Mouse (Mus musculus) cerebellum, adult (tissue): ENCODE measurements around the gene 9130023H24Rik.

Source experiments
- ATAC-seq: cut with Nextera tagmentation; 2 replicates; pipeline ENCODE4 v1.9.2; 2017; ENCODE audit warnings: mild to moderate bottlenecking, moderate library complexity, mixed read lengths; ENCODE audit not compliant: insufficient number of reproducible peaks, low FRiP score, low TSS enrichment

Gene 9130023H24Rik

DNA sequence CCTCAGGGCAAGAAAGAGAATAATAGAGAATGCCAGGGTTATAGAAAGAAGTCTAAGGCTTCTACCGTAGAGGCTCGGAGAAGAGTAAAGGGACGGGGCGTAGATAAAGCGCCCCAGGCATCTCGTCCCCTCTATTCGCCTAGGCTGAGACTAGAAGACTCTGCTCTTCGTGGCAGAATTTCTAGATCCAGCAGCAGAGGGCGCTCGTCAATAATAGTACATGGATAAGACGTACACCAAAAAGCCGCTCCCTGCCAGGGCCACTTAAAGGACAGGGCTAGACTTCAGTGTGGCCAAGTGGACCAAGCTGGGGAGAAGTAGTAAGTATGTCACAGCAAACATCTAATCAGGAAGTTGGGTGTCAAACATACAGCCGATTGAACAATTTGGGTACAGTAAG lies 9.6 kb upstream of the 9130023H24Rik start:
- ATAC-seq, result peak; percentile 59; the same call in 1 of the 2 replicates

DNA sequence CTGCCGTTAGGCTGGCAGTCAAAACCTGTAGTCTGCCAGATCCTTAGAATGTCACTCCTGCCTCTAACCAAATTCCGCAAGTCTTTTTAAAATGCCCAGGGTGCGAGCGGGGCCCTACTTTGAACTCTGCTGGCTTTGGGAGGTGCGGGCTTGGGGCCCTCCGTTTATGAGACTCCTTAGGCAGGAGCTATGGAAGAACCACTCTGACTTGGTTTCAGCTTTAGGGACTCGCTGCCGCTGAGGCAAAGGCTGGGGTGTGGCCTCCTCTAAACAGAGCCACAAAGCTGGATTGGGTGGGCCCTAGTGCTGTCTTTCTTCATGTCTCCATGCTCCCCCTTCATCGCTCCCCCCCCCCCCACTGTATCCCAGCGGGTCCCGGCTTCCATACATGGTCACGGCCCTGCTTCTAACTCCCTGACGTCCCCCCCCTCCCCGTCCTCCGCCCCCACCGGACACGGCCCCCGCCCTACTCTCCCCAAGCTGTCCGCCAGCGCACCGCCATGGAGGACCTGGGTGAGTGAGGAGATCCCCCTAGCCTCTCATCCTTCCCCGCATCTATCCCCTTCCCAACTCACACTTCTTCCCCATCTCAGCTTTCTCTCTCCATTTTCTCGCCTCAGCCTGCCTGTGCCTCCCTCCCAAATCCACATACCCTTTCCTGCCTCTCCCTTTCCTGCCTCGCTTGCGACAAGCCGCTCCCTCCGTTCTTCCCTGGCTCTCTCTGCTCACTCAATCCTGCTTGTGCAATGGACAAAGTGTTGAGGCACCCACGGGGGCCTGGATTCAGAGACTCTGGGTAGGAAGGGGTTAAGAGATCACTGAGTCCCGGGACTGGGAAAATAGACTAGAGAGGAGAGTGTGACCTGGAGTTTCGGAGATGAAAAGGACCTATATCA lies 8.9 kb upstream of the 9130023H24Rik start, which contains the start of gene Tgfb1i1:
Gene Tgfb1i1 (plus strand): TSS at position 317 of the 896 bp plus-strand sequence.
- ATAC-seq, result peak; percentile 38; the same call in 1 of the 2 replicates

DNA sequence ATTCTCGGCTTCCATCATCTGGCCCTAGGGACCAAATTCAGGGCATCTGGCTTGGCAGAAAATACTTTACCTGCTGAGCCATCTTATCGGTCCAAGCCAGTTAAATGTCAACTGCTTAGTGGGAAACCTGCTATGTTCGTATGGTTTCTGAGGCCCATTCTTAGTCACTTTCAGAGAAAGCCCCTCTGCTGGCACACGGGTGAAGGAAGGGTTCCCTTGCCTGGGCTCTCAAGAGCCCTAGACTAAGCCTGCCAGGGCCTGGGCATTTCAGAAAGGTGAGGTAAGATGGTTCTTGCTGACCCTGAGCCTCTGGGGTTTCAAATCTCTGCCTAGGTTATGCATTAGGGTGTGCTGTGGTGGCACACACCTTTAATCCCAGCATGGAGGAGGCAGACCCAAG lies 7.7 kb upstream of the 9130023H24Rik start:
- ATAC-seq, result no peak

DNA sequence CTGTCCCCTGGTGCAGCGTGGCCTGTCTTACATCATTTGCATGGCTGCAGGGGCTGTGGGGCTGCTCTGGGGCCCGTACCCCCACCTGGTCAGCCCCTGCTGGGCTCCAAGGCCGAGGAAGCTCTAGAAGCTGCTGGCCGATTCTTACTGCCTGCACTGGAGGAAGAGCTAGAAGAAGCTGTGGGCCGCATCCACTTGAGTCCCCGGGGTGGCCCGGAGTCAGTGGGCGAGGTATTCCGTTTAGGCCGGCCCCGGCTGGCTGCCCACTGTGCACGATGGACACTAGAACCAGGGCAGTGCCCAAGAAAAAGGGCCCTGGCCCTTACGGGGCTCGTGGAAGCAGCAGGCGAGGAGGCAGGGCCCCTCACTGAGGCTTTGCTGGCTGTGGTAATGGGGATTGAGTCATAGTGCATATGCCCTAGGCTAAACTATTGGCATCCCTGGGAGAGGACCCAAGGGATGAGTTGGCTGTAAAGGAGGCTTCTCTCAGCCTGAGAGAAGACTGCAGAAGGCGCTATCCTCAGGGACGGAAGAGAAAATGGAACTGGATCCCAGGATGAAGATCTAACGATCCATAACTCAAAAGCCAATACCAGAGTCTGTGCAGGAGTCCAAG lies 6.7 kb upstream of the 9130023H24Rik start:
- no peak for ATAC-seq

DNA sequence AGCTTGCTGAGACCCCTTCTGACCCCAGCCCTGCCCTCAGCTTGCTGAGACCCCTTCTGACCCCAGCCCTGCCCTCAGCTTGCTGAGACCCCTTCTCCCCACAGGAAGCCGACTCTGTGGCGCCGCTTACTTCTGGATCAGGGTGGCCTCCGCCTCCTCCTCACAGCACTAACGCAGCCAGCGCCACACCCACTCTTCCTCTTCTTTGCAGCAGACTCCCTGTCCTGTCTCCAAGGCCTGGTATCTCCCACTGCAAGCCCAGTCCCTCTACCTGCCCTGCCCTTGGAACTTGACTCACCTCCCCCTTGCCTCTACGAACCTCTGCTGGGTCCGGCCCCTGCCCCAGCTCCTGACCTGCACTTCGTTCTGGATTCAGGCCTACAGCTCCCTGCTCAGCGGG lies 6.1 kb upstream of the 9130023H24Rik start:
- no peak for ATAC-seq

DNA sequence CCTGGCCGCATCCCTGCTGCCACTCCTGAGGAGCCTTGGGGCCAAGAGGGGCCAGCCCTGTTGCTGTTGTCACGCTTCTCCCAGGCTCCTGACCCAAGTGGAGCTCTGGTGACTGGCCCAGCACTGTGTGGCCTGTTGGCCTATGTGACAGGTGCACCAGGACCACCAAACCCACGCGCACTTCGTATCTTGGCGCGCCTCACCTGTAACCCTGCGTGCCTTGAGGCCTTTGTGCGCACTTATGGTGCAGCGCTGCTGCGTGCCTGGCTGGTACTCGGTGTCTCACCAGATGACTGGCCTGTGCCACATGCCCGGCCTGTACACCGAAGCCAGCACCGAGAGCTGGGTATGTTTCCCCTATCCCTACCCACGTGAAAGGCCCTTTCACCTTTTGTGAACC lies 4.5 kb upstream of the 9130023H24Rik start:
- no peak for ATAC-seq

DNA sequence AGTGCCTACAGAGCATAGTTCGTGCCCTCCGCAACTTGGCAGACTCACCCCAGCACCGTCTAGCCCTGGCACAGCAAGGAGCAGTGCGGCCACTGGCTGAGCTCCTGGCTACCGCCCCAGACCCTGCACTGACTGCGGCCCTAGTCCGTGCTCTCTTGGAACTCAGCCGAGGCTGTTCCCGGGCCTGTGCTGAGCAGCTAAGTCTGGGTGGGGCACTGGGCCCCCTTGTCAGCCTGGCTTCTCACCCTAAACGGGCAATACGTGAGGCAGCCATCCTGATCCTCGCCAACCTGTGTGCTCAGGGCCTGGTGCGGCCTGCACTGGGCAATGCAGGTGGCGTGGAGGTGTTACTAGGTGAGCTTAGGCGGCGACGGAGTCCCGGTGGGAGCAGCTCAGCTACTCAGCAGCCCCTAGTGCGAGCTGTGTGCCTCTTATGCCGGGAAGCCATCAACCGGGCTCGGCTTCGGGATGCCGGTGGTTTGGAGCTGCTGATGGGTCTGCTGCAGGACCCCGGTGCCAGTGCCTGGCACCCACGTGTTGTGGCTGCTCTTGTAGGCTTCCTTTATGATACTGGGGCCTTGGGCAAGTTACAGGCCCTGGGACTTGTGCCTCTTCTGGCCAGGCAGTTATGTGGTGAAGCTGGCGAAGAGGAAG lies 2.4 kb upstream of the 9130023H24Rik start:
- ATAC-seq, result no peak

DNA sequence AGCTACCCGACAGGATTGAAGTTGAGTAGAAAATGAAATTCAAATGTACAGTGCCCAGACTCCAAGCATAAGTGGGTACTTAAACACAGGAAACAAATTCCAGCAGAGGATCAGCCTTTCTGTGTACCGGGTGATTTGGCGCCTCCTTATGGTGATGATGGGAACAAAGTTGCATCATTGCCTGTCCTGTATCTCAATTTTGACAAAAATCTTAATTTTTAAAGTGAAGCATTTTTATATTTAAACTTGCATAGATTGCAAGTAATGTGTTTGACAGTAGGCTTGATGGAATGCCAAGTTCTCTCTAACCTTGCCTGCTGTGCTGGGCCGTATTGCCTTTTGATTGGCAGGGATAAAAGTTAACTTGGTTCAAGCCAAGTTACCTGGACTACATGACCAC lies 1.2 kb upstream of the 9130023H24Rik start:
- no peak for ATAC-seq

DNA sequence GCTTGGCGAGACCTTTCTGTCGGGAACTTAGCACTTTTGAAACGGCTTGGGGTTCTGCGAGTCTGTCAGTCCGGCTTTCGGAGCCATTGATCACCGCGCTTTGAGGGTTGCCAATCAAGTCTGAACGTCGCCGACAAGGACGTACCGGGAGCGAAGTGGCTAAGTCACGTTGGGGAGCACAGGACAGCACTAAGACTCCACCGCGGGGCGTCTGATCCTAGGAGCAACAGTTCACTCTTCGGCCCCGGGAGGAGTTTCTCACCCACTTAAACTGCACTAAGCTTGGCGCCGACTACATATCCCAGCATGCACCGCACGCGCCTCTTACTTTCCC lies 271 bp downstream of the 9130023H24Rik start:
- ATAC-seq, result no peak; the same call in 1 of the 2 replicates

DNA sequence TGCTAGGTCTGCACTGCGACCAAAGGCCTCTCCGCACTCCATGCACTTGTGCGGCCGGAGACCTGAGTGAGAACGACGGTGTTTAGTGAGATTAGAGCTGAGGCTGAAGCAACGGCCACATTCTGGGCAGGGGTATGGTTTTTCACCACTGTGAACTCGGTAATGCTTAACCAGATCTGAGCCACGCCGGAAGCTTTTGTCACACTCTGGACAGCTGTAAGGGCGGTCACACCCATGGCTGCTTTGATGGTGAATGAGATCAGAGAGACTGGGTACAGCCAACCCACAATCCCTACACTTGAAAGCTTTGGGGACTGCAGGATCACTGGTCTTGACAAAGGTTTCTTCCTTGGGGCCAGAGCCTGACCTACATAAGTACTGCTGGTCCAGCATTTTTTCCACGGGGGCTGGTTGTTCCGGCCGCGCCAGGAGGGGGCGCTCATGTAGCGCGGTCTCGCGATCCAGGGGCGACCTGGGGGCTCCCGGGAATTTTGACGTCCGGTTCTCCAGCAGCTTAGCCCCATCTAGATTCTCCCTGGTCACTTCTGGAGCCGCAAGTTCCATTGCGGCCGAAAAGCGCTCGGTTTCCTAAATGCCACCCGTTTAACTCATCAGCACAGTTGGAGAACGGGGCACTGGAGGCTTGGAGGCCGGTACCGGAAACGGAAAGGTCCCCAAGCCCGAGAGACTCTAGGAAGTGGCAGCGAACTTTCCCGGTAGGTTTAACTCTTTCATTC lies 807 bp downstream of the 9130023H24Rik start, which contains the start of gene Armc5:
Gene Armc5 (plus strand): TSS at position 487 of the 737 bp plus-strand sequence.
- 0 out of 2 replicates have a peak, but pooled peaks have one; percentile 18 for ATAC-seq

DNA sequence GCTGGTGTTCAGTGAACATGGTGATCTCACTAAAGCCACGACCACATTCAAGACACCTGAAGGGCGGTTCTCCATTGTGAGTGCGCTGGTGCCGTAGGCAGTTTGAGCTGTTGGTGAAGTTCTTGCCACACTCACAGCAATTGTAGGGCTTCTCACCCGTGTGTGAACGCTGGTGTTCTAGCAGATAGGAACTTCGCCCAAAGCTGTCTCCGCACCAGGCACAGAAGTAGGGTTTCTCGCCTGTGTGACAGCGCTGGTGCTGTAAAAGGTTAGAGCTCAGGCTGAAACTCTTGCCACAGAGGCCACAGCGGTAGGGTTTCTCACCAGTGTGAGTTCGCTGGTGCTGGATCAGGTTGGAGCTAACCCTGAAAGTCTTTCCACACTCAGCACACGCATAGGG lies 1.4 kb downstream of the 9130023H24Rik start:
- ATAC-seq, result no peak

DNA sequence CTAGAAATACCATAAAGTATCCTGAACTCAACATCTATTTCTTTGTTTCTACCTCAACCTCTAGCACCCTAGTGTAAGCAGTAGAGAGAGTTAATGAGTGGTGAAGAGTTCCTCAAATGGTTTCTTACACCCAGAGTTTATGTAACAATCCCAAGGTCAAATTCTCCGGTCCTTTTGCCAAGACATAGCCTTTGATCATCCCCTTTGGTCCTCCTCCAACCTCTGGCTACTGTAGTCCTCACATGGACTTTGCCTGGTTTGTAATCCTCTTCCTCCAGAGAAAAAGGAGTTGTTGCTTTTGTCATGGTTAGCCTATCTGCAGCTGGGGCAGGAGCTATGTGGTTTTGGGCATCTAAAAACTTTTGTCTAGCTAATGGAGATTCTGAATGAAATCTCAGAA lies 2.4 kb downstream of the 9130023H24Rik start:
- no peak for ATAC-seq

DNA sequence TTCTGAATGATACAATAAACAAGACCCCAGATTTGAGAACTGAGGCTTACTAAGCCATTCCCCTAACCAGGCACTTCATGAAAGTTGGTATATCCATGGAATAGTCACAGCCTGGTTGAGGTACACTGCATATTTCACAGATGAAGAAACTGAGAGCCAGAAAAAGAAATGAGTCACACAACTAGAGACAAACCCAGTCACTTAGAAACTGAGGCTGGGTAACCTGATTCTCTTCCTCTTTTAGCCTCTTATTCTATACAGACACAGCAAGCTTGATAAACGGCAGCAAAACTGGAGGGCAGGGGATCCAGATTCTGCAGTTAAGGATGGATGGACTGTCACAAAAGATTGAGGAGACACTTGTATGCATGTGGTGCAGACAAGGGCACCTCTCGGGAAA lies 3.0 kb downstream of the 9130023H24Rik start:
- ATAC-seq, result no peak

DNA sequence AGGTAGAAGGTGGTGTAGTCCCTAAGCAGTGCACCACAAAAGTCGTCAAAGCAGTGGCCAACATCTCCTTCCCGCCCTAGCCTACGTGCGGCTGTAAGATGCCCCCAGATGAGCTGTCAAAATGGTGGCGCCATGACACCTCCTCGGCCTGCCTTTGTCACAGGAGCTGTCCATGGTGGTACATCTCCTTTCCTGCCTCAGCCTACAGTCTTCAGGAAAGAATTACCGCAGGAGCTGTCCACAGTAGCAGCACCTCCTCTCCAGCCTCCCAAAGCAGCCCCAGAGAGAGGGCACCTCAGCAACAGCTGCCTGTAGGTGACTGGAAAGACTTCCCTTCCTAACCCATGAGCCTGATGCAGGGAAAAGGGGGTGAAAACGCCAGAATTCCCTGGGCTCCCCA lies 6.1 kb downstream of the 9130023H24Rik start:
- no peak for ATAC-seq

DNA sequence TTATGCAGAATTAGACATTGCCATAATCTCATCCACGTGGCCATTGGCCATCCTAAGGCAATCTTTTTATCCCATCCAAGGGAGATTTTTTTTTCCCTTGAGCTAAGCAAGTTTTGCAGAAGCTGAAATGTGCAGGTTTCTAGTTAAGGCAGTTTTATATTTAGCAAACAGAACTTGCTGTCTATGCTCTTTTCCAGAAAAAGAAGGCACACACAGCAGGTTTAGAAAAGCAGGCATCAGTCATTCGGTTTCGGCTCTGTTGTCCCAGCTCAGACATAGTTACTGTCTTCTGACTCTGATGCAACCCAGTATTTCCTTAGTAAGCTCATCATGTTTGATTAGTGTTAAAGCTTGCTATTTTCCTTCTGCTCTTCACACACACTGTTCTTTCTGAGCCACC lies 16.9 kb downstream of the 9130023H24Rik start:
- no peak for ATAC-seq

DNA sequence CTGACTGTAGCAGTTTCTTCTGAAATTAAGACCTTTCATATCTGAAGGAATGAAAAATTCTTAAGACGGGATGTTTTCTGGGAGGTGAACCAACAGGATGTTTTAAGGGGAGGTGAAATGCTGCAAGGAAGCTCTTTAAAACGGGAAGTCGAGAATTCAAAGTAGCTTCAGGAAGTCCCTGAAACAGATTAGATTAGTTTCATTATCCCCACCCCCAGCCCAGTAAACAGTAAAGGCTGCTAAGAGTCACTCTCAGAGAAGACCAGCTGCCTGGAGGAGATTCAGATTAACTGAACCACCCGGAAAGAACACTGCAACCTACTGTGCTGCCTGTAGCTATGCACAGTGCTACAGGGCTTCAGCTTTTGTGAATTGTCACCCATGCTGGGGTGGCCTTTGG lies 17.9 kb downstream of the 9130023H24Rik start:
- ATAC-seq, result no peak

DNA sequence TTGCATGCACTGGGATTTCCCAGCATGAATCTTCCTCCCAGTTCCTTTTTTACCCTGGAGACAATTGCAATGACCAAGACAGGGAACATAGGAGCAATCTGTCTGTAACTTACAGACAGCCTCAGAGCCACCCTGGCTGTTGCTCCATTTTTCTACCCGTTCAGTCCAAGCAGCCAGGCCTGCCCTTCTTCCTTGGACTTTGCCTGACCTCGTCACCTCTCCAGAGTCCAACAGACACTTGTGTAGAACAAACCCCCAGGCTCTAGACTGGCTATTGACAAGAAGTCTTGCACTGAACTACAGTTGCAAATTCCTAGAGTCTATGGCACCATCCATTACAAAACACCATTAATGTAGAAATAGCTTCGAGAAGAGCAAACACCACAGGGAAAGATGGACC lies 28.0 kb downstream of the 9130023H24Rik start:
- no peak for ATAC-seq

DNA sequence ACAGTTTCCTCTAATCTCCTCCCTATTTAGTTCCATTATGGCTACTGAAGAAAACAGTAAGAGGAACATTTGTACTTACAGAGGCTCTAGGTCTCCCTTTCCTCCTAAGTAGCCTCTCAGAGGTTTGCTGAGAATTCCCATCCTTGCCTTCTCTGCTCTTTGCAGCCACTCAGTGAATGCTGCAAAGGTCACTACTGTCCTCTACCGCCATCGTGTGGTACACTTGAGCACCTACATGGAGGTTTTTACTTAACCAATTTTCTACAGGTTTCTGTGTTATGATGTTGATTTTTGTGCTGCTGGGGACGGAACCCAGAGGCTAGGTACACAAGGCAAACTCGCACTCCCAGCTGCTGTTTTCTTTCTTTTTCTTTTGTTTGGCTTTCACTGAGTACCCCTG lies 29.6 kb downstream of the 9130023H24Rik start:
- peak; percentile 49; the same call in 1 of the 2 replicates for ATAC-seq

DNA sequence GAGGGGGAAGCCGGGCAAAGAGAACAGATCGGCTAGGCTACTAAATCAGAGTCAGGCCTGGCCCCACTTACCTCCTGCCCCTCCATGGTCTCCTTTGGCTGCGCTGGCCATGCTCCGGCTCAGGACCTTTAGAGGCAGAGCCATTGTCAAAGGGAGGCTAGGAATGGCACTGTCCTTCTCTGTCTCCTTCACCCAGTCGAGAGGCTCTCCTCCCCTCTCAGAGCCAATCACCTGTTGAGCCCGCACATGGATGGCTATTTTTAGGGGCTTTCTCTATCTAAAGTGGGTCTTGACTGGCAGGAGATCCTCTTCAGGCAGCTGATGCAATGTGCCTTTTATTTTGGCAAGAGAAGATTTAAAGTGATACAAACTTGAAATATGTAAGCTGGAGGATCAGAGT lies 31.7 kb downstream of the 9130023H24Rik start, which contains the start of gene Cox6a2:
Gene Cox6a2 (minus strand): TSS at position 236 of the 400 bp plus-strand sequence.
- ATAC-seq, result no peak

DNA sequence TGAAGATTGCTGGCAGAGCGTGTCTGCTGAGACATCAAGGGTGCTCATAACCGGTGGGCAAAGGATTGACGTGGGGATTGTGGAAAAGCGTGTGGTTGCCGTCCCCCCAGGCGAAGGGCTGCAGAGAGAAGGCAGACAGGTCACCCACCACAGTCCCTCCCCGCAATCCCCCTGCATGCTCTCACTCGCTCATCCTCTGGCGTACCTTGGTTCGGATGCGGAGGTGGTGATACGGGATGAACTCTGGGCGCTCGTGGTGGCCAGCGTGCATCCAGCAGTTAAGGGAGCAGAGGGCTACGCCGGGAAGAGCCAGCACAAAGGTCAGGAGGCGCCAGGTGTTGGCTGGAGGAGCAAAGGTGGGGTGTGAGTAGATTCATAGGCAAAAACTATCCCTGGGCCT lies 32.1 kb downstream of the 9130023H24Rik start:
- ATAC-seq, result no peak
